ENCODE assay signal across 8 mouse cellular contexts in the genomic region with DNA sequence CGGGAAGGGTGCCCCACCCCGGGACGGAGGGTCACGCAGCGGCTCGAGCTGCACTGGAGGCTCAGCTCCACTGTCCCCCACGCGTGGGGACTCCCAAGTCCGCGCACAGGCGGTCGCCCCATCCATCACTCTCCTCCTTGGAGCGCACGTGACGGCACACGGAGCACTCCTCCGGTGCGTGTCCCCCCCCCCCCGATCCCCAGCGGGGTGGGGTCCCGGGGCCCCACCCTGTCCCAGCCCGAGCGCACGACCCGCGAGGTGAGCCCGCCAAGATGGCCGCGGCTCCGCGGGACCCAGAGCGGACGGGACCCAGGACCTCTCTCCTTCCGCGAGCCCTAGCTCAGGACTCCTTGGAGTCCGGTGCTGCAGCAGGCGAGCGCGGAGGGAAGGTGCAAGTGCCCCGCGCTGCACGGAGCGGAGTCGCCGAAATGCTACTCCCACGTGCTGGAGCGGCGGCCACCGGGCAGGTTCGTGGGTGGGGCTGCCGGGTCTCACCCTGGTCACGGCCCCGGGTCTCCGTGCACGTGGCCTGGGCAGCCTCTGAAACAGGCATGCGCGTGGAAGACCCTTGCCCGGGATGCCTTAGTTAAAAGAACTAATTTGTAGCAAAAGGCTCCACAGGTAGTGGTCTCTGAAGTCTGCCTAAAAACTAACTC. TPM values are rescaled to one million over a fixed set of nuclear protein-coding genes. Genes with fewer than 3 reads are reported as not detected.
A peak's percentile ranks its signal among the peaks of the same experiment; 100 is the strongest.
DNase-seq lines count a peak whose midpoint lies in the region; TF ChIP-seq lines count a peak whose summit lies in the region.

No protein-coding gene starts in this region.

- no peak overlapping the region for H3K27ac ChIP-seq in embryonic fibroblast, embryonic 13.5 days (ENCODE audit: insufficient read depth, low read length)
- H3K27ac ChIP-seq in midbrain, embryonic 10.5 days (replicated peaks) = peak overlapping the region; percentile 94

- H3K36me3 ChIP-seq in midbrain, embryonic 10.5 days = no peaks in the 10 kb centered on the region

- WGBS in midbrain, embryonic 10.5 days = under 1% methylated on average over 57 of the region's 58 CpGs

- H3K9me3 ChIP-seq in midbrain, embryonic 10.5 days (replicated peaks) = no peaks in the 10 kb centered on the region

- intact Hi-C loops in heart, postnatal 10 days (cut with DNase I) = loop anchor here (2.0 kb wide), 1 partner anchor 44 kb away; no protein-coding TSS in a partner anchor

- no peak for TF ChIP-seq CTCF in embryonic fibroblast, embryonic 13.5 days (IDR thresholded peaks at IDR 0.05; ENCODE audit: borderline replicate concordance, insufficient read depth, low read length)

- no peak; the same call in none of the 2 replicates for TF ChIP-seq POLR2A in embryonic fibroblast, embryonic 13.5 days (IDR thresholded peaks at IDR 0.05; ENCODE audit: low read depth, low read length)

- H3K4me1 ChIP-seq in embryonic fibroblast, embryonic 13.5 days (ENCODE audit: control insufficient read depth, insufficient read depth, low read length) = no peaks in the 10 kb centered on the region; the same call in none of the 2 replicates
- peaks cover 55% of the 10 kb centered on the region for H3K4me1 ChIP-seq in midbrain, embryonic 10.5 days

- H3K27me3 ChIP-seq in midbrain, embryonic 10.5 days (ENCODE audit: low read depth, poor library complexity, severe bottlenecking) = peaks cover 60% of the 10 kb centered on the region

- DNase-seq in ES-CJ7 (ENCODE audit: low read depth, low spot score) = peak; percentile 44
- peak; percentile 69 to 73 for DNase-seq in adrenal gland, postnatal 36 days
- DNase-seq in heart, postnatal 10 days = peak; percentile 60 to 73
- DNase-seq in kidney, postnatal 4 days = peak; percentile 75 to 85
- DNase-seq in midbrain, embryonic 10.5 days (ENCODE audit: low spot score) = peak; percentile 74
- peak; percentile 27 to 52 for DNase-seq in spleen, postnatal 14 days (ENCODE audit: low spot score in 2 of 2)
- no peak for DNase-seq in layer of hippocampus, adult 9-11 months

- peak overlapping the region; percentile 94 for H3K4me3 ChIP-seq in embryonic fibroblast, embryonic 13.5 days (ENCODE audit: insufficient read depth, low read length)
- H3K4me3 ChIP-seq in midbrain, embryonic 10.5 days = peak overlapping the region; percentile 89

RNA-seq across cellular contexts. Expression of gene Ezr, which starts 0.6 kb away (rescaled TPM):
- total RNA-seq in adrenal gland, postnatal 36 days (2021) = 10 to 100 TPM; 21.9 to 27.4 TPM
- 18.3 and 20.9 TPM in 2 replicates for polyA plus RNA-seq in embryonic fibroblast, embryonic 13.5 days (2011; ENCODE audit: insufficient read length, low read depth, missing spikeins)
- 10 to 100 TPM; 68.1 to 83.6 TPM for total RNA-seq in heart, postnatal 10 days (2021)
- 54.9 and 56.7 TPM in 2 replicates for polyA plus RNA-seq in midbrain, embryonic 10.5 days (2016; fragmentation: Nextera tagmentation; extraction: Ambion mirVana)
